Mouse (Mus musculus) stomach, postnatal 0 days (tissue): ENCODE data around the gene Yipf2.

ENCODE experiments used
- CTCF ChIP-seq: IDR thresholded peaks from 2 replicates; pipeline ENCODE4 v1.5.1; 2016; ENCODE audit warnings: antibody characterized with exemption, low read depth, mild to moderate bottlenecking, moderate library complexity
- EP300 ChIP-seq: optimal IDR thresholded peaks from 2 replicates; pipeline ENCODE3; 2016; ENCODE audit warnings: antibody characterized with exemption

DNA sequence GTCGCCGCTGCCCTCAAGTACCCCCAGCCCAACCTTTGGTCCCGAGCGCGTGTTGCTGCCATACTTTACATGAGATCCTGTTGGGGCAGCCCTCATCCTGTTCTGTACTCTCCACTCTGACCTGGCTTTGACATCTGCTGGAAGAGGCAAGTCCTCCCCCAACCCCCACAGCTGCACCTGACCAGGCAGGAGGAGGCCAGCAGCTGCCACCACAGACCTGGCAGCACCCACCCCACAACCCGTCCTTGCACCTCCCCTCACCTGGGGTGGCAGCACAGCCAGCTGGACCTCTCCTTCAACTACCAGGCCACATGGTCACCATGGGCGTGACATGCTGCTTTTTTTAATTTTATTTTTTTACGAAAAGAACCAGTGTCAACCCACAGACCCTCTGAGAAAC lies 4.3 kb downstream of the Yipf2 start:
- TF ChIP-seq CTCF: no peak
- TF ChIP-seq EP300: no peak
